Mouse (Mus musculus) stomach, embryonic 14.5 days (tissue): ENCODE results near the gene Tmem203. TPM values are rescaled to one million over a fixed set of nuclear protein-coding genes. Genes with fewer than 3 reads are reported as not detected.

Experiments
- ATAC-seq: fragments of 200-750 bp; cut with Nextera tagmentation; 2 replicates; pipeline ENCODE4 v1.8.0; 2017; ENCODE audit warnings: low read depth, moderate TSS enrichment; ENCODE audit not compliant: insufficient number of reproducible peaks, insufficient read depth, low FRiP score
- H3K27ac ChIP-seq: fragments of 300-500 bp; sonication (generic); 2 replicates; pipeline ENCODE4 v1.5.1; 2014; ENCODE audit warnings: mild to moderate bottlenecking, low read length, moderate library complexity, mixed read lengths
- H3K27me3 ChIP-seq: fragments of 300-500 bp; sonication (generic); 2 replicates; pipeline ENCODE4 v1.6.1; 2014; ENCODE audit warnings: low read length, control low read depth, mixed read lengths; ENCODE audit not compliant: control insufficient read depth, insufficient read depth
- H3K36me3 ChIP-seq: fragments of 300-500 bp; sonication (generic); 2 replicates; pipeline ENCODE4 v1.6.1; 2014; ENCODE audit warnings: mild to moderate bottlenecking, control low read depth, low read length, moderate library complexity, mixed read lengths; ENCODE audit not compliant: control insufficient read depth, insufficient read depth
- H3K4me1 ChIP-seq: fragments of 300-500 bp; sonication (generic); 2 replicates; pipeline ENCODE4 v1.6.1; 2014; ENCODE audit warnings: low read length, control low read depth, mixed read lengths; ENCODE audit not compliant: control insufficient read depth, insufficient read depth
- H3K4me2 ChIP-seq: fragments of 300-500 bp; sonication (generic); replicated peaks from 2 replicates; pipeline ENCODE4 v1.6.1; 2014; ENCODE audit warnings: low read depth, low read length, control low read depth
- H3K4me3 ChIP-seq: fragments of 300-500 bp; sonication (generic); 2 replicates; pipeline ENCODE4 v1.5.1; 2014; ENCODE audit warnings: low read depth, low read length, control low read depth
- H3K9ac ChIP-seq: fragments of 300-500 bp; sonication (generic); replicated peaks from 2 replicates; pipeline ENCODE4 v1.6.1; 2014; ENCODE audit warnings: low read depth, mild to moderate bottlenecking, control low read depth, low read length, moderate library complexity, mixed read lengths
- H3K9me3 ChIP-seq: fragments of 300-500 bp; sonication (generic); 2 replicates; pipeline ENCODE4 v1.6.1; 2016; ENCODE audit warnings: low read depth, low read length, control low read depth; ENCODE audit not compliant: control insufficient read depth
- WGBS: fragments of 180-500 bp; shearing (Covaris S2); extraction: QIAGEN DNeasy Blood & Tissue Kit; methylation state at CpG from one replicate; pipeline ENCODE4 v1.1.7; 2014; 5-methylcytosine and 5-hydroxymethylcytosine counted together
- polyA plus RNA-seq: library from polyadenylated mRNA; unstranded; fragments of >200 nt; fragmentation: Nextera tagmentation; extraction: Ambion mirVana; gene quantifications from 2 replicates; pipeline ENCODE4 v1.2.1, GENCODE M21; 2014

Tmem203 gene
- polyA plus RNA-seq, 1 experiment from 2014 or later: 14.7 TPM

GRCm38 (mm10) chr2:25228995-25229530 lies 26.2 kb upstream of the Tmem203 start:
- ATAC-seq: no peak
- no peaks in the 10 kb centered on the region for H3K9me3 ChIP-seq
- H3K9ac ChIP-seq: no peak overlapping the region
- no peak overlapping the region for H3K4me3 ChIP-seq
- no peak overlapping the region for H3K27ac ChIP-seq
- no peaks in the 10 kb centered on the region for H3K36me3 ChIP-seq
- H3K4me1 ChIP-seq: peaks cover 5% of the 10 kb centered on the region; the same call in 1 of the 2 replicates
- WGBS: 73% methylated on average over 6 of the region's 6 CpGs
- no peaks in the 10 kb centered on the region for H3K27me3 ChIP-seq
- H3K4me2 ChIP-seq: no peak overlapping the region; the same call in 1 of the 2 replicates

GRCm38 (mm10) chr2:25229582-25229981 lies 25.7 kb upstream of the Tmem203 start:
- Histone ChIP-seq H3K36me3 (no peaks in the 10 kb centered on the region), H3K4me1 (peaks cover 5% of the 10 kb centered on the region; the same call in 1 of the 2 replicates), H3K9me3 (no peaks in the 10 kb centered on the region), H3K27ac (no peak overlapping the region), H3K4me3 (no peak overlapping the region), H3K9ac (no peak overlapping the region), H3K4me2 (no peak overlapping the region), H3K27me3 (no peaks in the 10 kb centered on the region)
- no peak for ATAC-seq
- WGBS: 83% methylated on average over 5 of the region's 5 CpGs

GRCm38 (mm10) chr2:25230581-25230980 lies 24.7 kb upstream of the Tmem203 start:
- WGBS: 95% methylated on average over 7 of the region's 7 CpGs
- H3K9ac ChIP-seq: no peak overlapping the region
- H3K4me2 ChIP-seq: no peak overlapping the region
- no peaks in the 10 kb centered on the region for H3K36me3 ChIP-seq
- no peaks in the 10 kb centered on the region for H3K27me3 ChIP-seq
- no peaks in the 10 kb centered on the region for H3K9me3 ChIP-seq
- ATAC-seq: no peak
- no peak overlapping the region for H3K4me3 ChIP-seq
- peaks cover 4% of the 10 kb centered on the region; the same call in 1 of the 2 replicates for H3K4me1 ChIP-seq
- no peak overlapping the region for H3K27ac ChIP-seq

GRCm38 (mm10) chr2:25231038-25231437 lies 24.2 kb upstream of the Tmem203 start:
- Histone ChIP-seq H3K4me3 (no peak overlapping the region), H3K27me3 (no peaks in the 10 kb centered on the region), H3K4me1 (no peaks in the 10 kb centered on the region), H3K36me3 (no peaks in the 10 kb centered on the region), H3K9ac (no peak overlapping the region), H3K4me2 (no peak overlapping the region), H3K27ac (no peak overlapping the region), H3K9me3 (no peaks in the 10 kb centered on the region)
- ATAC-seq: no peak
- 57% methylated on average over 12 of the region's 12 CpGs for WGBS

- Histone ChIP-seq H3K4me2 (no peak overlapping the region), H3K27ac (no peak overlapping the region), H3K4me3 (no peak overlapping the region), H3K36me3 (no peaks in the 10 kb centered on the region), H3K27me3 (no peaks in the 10 kb centered on the region), H3K4me1 (0 out of 2 replicates have a peak, but pooled peaks cover 4% of the 10 kb centered on the region), H3K9me3 (no peaks in the 10 kb centered on the region), H3K9ac (no peak overlapping the region)
- ATAC-seq: no peak
- 78% methylated on average over 4 of the region's 4 CpGs for WGBS
These were observed 21.8 kb upstream of the Tmem203 start for GRCm38 (mm10) chr2:25233421-25233820.

GRCm38 (mm10) chr2:25234050-25234449 lies 21.2 kb upstream of the Tmem203 start, which contains the start of gene Slc34a3:
Gene Slc34a3 (minus strand): TSS chr2:25234364.
- H3K9ac ChIP-seq: no peak within 1 kb of the TSS
- no peak within 1 kb of the TSS for H3K27ac ChIP-seq

GRCm38 (mm10) chr2:25234551-25235220 lies 20.6 kb upstream of the Tmem203 start:
- Histone ChIP-seq H3K4me3 (no peak overlapping the region), H3K27ac (no peak overlapping the region), H3K4me1 (0 out of 2 replicates have a peak, but pooled peaks cover 4% of the 10 kb centered on the region), H3K9ac (no peak overlapping the region), H3K27me3 (no peaks in the 10 kb centered on the region), H3K9me3 (no peaks in the 10 kb centered on the region), H3K4me2 (no peak overlapping the region), H3K36me3 (no peaks in the 10 kb centered on the region)
- 56% methylated on average over 5 of the region's 5 CpGs for WGBS
- ATAC-seq: no peak

More at GRCm38 (mm10) chr2:25234050-25234449, 21.2 kb upstream of the Tmem203 start, which contains the start of gene Slc34a3:
- WGBS: 65% methylated on average over 3 of the region's 3 CpGs
- no peaks in the 10 kb centered on the region for H3K9me3 ChIP-seq
- ATAC-seq: no peak
- no peak within 1 kb of the TSS for H3K4me2 ChIP-seq
- no peaks in the 10 kb centered on the region for H3K36me3 ChIP-seq
- H3K4me1 ChIP-seq: 0 out of 2 replicates have a peak, but pooled peaks cover 4% of the 10 kb centered on the region
- H3K27me3 ChIP-seq: no peaks in the 10 kb centered on the region
- no peak within 1 kb of the TSS for H3K4me3 ChIP-seq

- no peak within 1 kb of the TSS for H3K4me2 ChIP-seq
- no peak for ATAC-seq
These were observed 18.6 kb upstream of the Tmem203 start, which contains the start of gene Rnf224 for GRCm38 (mm10) chr2:25236614-25237013. Gene Rnf224 (minus strand): TSS chr2:25236787.

More at GRCm38 (mm10) chr2:25236614-25237013, 18.6 kb upstream of the Tmem203 start, which contains the start of gene Rnf224:
- H3K9me3 ChIP-seq: no peaks in the 10 kb centered on the region
- 0 out of 2 replicates have a peak, but pooled peaks cover 3% of the 10 kb centered on the region for H3K27me3 ChIP-seq
- no peaks in the 10 kb centered on the region for H3K36me3 ChIP-seq
- no peak within 1 kb of the TSS for H3K27ac ChIP-seq
- no peak within 1 kb of the TSS; the same call in 1 of the 2 replicates for H3K9ac ChIP-seq
- no peak within 1 kb of the TSS for H3K4me3 ChIP-seq
- 34% methylated on average over 8 of the region's 8 CpGs for whole genome bisulfite sequencing
- H3K4me1 ChIP-seq: peaks cover 16% of the 10 kb centered on the region; the same call in 1 of the 2 replicates
